ENCODE assay signal across 21 mouse cellular contexts in the genomic region with DNA sequence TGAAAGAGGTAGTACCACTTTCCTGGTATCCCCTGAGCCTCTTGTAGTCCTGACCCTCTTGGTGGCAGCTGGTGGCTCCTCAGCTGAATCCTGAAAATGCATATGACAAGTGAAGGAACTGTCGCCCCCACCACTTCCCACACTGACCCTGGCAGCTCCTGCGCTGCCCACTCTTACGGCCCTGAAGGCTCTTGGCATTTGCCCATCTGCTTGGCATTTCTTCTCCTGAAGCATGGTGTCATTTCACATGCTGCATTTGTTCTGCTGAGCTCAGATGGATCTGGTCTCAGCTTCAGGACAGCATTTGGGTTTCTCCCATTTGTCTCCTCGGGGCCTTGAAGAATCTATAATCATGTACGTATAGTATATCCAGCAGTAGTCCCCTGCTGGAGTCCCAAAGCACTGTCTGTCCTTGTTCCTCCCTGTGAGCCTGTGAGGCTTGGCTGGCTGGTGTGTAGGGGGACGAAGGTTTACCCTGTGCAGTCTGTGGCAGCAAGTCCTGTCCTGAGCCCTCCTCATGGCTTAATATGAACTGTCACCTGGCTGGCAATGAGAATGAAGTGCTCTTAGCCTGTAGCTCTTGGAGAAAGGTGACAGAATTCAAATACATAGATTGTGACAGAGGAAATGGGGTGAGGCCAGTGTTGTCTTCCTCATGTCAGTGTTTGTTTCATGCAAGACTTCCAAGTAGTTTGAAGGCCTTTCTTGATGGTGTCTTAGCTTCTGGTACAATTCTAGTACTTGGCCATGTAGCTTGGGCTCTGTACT. TPM values are rescaled to one million over a fixed set of nuclear protein-coding genes. Genes with fewer than 3 reads are reported as not detected.
"Had no signal": no experiment of that assay in that cellular context is flagged by ENCODE, and none has a peak within 500 bp of the region (broad histone marks: within the 10 kb centered on the region; RNA-seq: fewer than 3 reads in every experiment).

No protein-coding gene starts in this region.

- H3K27me3 ChIP-seq: limb, embryonic 13.5 days; liver, embryonic 12.5 days; liver, embryonic 15.5 days; lung, embryonic 15.5 days; megakaryocyte, embryonic 14.5 days; neural tube, embryonic 12.5 days; neural tube, embryonic 15.5 days had no signal

- H3K9me3 ChIP-seq: limb, embryonic 10.5 days; limb, embryonic 13.5 days; liver, embryonic 12.5 days; liver, embryonic 15.5 days; lung, embryonic 15.5 days; megakaryocyte, embryonic 14.5 days; midbrain, embryonic 10.5 days; neural tube, embryonic 12.5 days; neural tube, embryonic 15.5 days had no signal

- H3K9ac ChIP-seq: limb, embryonic 13.5 days; liver, embryonic 12.5 days; liver, embryonic 15.5 days; lung, embryonic 15.5 days; neural tube, embryonic 12.5 days; neural tube, embryonic 15.5 days had no signal

- H3K27ac ChIP-seq: kidney, postnatal 0 days; left cerebral cortex, adult 2 months; limb, embryonic 10.5 days; limb, embryonic 13.5 days; liver, embryonic 12.5 days; liver, embryonic 15.5 days; lung, embryonic 15.5 days; midbrain, embryonic 10.5 days; neural tube, embryonic 12.5 days; neural tube, embryonic 15.5 days; stomach, postnatal 0 days had no signal

- DNase-seq: kidney, postnatal 25 days; layer of hippocampus, postnatal 36 days; lung, adult 18-20 months; lung, postnatal 10 days; midbrain, embryonic 14.5 days; right cerebral cortex, postnatal 4 days; thymus, adult 2 months; thymus, postnatal 14 days; thymus, postnatal 4 days had no signal

- H3K4me2 ChIP-seq: limb, embryonic 13.5 days; liver, embryonic 12.5 days; liver, embryonic 15.5 days; lung, embryonic 15.5 days; neural tube, embryonic 12.5 days; neural tube, embryonic 15.5 days had no signal

- H3K4me3 ChIP-seq: left cerebral cortex, adult 2 months; limb, embryonic 10.5 days; limb, embryonic 13.5 days; liver, embryonic 12.5 days; liver, embryonic 15.5 days; lung, embryonic 15.5 days; megakaryocyte, embryonic 14.5 days; midbrain, embryonic 10.5 days; neural tube, embryonic 12.5 days; neural tube, embryonic 15.5 days had no signal

- H3K4me1 ChIP-seq: limb, embryonic 13.5 days; lung, embryonic 15.5 days had no signal

- H3K36me3 ChIP-seq: lung, embryonic 15.5 days; neural tube, embryonic 15.5 days had no signal

RNA-seq across cellular contexts. Expression of gene Dok7, which starts 45.2 kb away (rescaled TPM):
- polyA plus RNA-seq: liver, embryonic 12.5 days had no signal
